In genomic region chrX:16619034-16619929, GRCm38 (mm10) we compare ENCODE assay signal across 8 mouse cellular contexts. TPM values are rescaled to one million over a fixed set of nuclear protein-coding genes. Genes with fewer than 3 reads are reported as not detected.
A peak's percentile ranks its signal among the peaks of the same experiment; 100 is the strongest.
DNase-seq lines count a peak whose midpoint lies in the region; ATAC-seq lines count a peak whose summit lies in the region.

Maoa (plus strand) TSS chrX:16619698.

- ATAC-seq in common myeloid progenitor, adult 5-6 weeks (replicated peaks; ENCODE audit: low read depth, poor library complexity, severe bottlenecking) = peak; percentile 78

- DNase-seq in adrenal gland, adult 18-20 months (ENCODE audit: low spot score in 2 of 2) = peak; percentile 63
- peak; percentile 28 for DNase-seq in gastrocnemius, postnatal 10 days
- peak; percentile 12 for DNase-seq in hindlimb bud, embryonic 11.5 days (ENCODE audit: extremely low spot score, low read depth, low spot score)
- peak; percentile 56 to 73 for DNase-seq in left cerebral cortex, adult 18-20 months (ENCODE audit: low spot score in 2 of 2)
- peak; percentile 86 for DNase-seq in lung, postnatal 36 days
- peak; percentile 85 for DNase-seq in right cerebral cortex, adult 18-20 months
- peak; percentile 9 for DNase-seq in urinary bladder, postnatal 10 days (ENCODE audit: low spot score)

RNA-seq across cellular contexts. Expression of gene Maoa, which starts in this region (rescaled TPM):
- total RNA-seq in adrenal gland, adult 18-20 months (2021) = 10 to 100 TPM; 27.6 to 35.1 TPM
- total RNA-seq in common myeloid progenitor, adult 5-6 weeks (2017) = 8.4 and 10.2 TPM in 2 replicates
- total RNA-seq in gastrocnemius, postnatal 10 days (2021) = 1 to 10 TPM; 5.5 to 6.8 TPM
- total RNA-seq in left cerebral cortex, adult 18-20 months (2021) = 10 to 100 TPM; 16.8 to 17.4 TPM

Comparison
In these comparisons a context has a peak if more than half of its experiments do, and no peak if none do; other contexts are left out.
1. Peak in every context shown above with its lines: DNase-seq and ATAC-seq.
2. DNase-seq: peak in every context shown above with its lines; median percentile 86 in lung, postnatal 36 days; 85 in right cerebral cortex, adult 18-20 months; 64 in left cerebral cortex, adult 18-20 months; 63 in adrenal gland, adult 18-20 months; 28 in gastrocnemius, postnatal 10 days; 12 in hindlimb bud, embryonic 11.5 days; 9 in urinary bladder, postnatal 10 days.